Mouse (Mus musculus) layer of hippocampus, postnatal 36 days (tissue): ENCODE measurements around the gene Adora1. TPM values are rescaled to one million over a fixed set of nuclear protein-coding genes. Genes with fewer than 3 reads are reported as not detected.

Experiments used
- DNase-seq, 2 experiments: peaks; one replicate each; pipeline ENCODE4 v3.0.0; 2022
- total RNA-seq, 2 experiments: library from RNA; stranded (reverse); gene quantifications; 2 replicates each; pipeline ENCODE4 v1.2.3; 2021

Adora1 gene
- total RNA-seq, 2 experiments from 2014 or later = 216 to 224 TPM

DNA sequence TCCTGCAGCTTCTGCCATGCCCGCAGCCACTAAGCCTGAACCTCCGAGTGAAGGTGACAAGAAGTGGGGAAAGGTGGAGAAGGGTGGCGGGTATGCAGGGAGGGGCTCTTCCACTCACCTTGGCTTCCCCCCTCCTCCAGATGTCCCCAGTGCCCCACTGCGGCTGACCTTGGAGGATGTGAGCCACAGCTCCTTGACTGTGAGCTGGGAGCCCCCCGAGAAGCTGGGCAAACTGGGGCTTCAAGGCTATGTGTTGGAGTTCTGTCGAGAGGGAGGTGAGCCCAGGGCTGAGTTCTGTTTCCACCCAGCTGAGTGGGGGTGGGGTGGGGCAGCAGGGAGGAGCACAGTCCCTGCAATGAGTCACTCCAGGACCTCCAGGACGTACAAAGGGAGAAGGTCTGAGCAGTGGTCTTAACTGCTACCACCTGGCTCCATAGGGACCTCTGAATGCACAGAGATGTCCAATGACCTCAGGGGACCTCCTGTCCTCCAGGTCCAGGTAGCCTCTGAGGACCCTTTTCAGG, 41.5 kb downstream of the Adora1 start:
- no peak for DNase-seq

DNA sequence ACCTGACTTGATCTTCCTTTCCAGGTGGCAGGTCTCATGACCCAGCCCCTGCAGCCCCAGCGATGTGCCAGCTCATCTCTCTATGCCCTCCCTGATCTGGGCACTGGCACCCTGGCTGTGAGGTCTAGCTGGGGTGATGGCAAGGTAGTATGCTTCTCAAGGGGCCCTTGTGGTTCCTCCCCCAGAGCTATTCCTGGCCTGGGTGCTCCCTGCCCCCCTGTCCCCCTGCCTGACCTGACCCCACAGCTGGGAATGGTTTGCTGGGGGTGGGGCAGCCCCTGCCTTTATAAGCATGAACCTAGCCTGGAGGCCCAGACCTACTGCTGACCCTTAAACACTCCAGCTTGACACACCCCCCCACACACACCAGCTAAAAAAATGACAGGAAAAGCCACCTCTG, 42.1 kb downstream of the Adora1 start, which contains the start of gene Mybph:
Mybph (plus strand) TSS at position 323 of the 400 bp plus-strand sequence.
- no peak for DNase-seq

DNA sequence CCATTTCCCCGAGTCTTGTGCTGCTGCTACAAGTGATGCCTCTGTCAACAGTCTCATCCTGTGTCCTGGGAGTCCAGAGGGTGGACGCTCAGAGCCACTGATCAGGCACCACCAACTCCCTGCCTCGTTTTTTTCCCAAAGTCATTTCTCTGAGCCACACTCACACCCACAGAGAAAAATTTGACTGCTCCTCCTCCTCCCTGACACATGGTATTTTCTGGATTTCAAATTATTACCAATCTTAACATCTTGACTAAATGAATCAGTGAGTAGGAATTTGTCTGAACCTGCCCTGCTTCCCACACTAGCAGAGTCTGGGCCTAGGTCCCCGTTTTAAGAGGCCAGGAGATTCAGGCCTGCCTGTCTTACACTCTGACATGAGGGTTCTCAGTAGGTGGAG, 43.2 kb downstream of the Adora1 start:
- DNase-seq = no peak

DNA sequence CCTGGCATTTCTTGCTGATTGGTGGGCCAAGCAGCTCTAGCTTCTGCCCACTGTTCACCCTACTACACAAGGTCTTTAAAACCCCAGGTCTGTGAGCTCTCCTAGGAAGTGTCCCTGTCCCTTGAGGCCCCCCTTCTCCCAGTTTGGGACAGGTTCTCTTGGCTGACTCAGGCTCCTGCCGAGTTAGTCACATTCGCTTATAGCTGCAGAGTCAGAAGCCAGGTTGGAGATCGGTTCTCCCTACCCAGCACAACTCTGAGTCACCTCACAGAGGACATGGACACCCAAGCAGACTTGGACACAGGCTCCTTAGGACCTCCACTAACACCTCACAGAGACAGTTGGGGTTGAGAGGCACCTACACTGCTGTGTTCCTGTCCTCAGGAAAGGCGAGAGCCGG, 44.0 kb downstream of the Adora1 start:
- DNase-seq = no peak

DNA sequence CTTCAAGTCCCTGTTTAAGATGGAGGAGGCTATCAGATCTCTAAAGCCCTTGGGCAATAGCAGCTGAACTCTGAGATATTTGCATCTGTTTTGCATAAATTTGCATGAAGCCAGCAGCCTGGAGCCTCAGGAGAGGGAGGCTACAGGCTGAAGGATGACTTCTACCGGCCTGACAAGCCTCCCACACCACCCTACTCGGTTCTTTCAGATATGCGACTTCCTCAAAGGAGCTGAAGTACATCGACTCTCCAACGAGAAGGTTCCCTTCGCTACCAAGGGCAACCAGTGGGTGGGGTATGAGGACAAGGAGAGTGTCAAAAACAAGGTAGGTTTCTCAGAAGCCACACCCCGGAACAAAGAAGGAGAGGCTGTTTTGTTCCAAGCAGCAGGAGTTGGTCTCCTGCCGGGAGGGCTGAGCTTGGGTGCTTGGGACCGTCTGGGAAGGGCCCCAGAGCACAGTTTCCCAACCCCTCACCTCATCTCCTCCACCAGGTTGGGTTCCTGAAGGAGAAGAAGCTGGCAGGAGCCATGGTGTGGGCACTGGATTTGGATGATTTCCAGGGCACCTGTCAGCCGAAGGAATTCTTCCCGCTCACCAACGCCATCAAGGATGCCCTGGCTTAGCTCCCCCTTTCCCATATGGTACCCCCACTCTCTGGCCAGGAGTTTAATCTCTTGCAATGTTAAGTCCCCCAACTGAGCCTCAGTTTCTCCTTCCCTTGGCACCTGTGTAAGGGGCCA, 46.1 kb downstream of the Adora1 start:
- DNase-seq = no peak

DNA sequence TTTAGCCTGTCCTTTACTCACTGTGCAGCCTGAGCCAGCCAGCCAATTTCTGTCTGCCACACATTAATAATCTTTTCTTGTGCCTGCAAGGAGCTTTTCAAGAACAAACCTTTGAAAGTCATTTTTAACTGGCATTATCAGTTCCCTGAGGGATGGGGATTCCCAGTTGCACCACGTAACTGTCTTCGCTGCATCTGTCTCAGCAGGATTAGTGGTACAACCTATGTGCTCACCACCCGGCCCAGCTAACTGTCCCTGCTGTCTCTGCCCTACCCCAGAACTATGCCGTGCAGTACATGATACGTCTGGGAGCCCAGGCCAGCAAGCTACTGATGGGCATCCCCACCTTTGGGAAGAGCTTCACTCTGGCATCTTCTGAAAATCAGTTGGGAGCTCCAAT, 47.0 kb downstream of the Adora1 start:
- no peak for DNase-seq

DNA sequence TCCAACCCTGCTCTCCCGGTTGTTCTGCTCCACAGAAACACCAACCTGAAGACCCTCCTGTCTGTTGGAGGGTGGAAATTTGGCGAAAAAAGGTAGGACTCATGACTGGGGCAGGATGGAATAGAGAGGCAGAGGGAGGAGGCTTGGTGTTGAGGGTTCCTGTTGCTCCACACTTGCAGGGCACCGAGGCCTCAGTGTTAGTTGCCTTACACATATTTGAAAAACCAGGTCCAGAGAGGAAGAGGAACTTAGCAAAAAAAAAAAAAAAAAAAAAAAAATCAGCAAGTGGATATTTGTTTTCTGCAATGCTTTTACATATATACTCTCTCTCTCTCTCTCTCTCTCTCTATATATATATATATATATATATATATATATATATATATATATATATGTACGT, 51.1 kb downstream of the Adora1 start:
- DNase-seq = no peak

DNA sequence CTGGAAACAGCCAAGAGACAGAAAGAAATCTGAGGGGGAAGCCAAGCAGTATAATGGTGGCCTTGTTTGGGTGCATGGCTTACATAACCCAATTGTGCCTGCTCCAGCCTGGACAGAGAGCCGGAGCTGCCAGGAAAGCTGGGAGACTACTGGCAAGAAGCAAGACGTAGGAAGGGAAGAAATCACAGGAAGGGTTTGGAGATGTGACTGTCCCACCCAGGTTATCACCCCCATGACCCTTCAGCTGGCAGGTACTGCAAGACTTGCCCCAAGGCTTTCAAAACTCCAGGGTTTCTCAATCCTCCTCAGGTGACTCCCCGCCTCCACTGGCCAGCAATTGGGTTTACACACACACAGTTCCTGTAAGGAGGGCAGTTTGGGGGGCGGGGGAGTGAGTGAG, 53.2 kb downstream of the Adora1 start, which contains the start of gene Chil1:
Chil1 (plus strand) TSS at position 152 of the 400 bp plus-strand sequence.
- no peak for DNase-seq

DNA sequence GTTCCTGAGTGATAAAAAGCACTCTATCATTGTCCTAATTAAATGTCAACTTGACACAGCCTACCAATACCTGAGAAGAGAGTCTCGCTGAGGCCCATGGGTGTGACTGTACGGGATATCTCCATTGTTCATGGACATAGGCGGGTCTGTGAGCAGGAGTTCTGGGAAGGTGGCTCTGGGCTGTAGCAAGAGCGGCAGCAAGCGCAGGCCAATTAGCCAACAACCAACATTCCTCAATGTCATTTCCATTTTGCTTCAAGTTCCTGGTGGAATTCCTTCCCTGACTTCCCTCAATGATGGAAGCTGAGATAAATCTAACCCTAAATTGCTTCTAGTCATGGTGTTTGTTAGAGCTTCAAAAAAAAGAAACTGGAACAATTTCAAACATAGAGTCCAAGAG, 57.3 kb downstream of the Adora1 start:
- DNase-seq = no peak

DNA sequence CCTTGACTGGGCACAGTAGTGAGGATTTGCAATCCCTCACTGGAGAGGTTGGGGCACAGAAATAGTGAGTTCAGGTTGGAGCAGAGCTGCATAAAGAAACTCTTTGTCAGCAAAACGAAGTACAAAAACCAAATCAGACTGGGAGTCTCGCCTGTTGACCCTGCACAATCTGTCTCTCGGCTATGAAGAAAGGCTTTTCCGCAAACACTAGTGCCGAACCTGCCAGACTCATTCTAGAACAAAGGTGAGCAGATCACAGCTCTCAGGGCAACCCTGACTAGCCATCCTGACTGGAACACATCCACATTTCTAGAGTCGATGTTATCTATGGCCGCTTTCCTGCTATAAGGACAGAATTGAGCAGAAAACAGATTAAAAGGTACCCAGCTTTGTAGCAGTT, 62.1 kb downstream of the Adora1 start:
- no peak for DNase-seq

DNA sequence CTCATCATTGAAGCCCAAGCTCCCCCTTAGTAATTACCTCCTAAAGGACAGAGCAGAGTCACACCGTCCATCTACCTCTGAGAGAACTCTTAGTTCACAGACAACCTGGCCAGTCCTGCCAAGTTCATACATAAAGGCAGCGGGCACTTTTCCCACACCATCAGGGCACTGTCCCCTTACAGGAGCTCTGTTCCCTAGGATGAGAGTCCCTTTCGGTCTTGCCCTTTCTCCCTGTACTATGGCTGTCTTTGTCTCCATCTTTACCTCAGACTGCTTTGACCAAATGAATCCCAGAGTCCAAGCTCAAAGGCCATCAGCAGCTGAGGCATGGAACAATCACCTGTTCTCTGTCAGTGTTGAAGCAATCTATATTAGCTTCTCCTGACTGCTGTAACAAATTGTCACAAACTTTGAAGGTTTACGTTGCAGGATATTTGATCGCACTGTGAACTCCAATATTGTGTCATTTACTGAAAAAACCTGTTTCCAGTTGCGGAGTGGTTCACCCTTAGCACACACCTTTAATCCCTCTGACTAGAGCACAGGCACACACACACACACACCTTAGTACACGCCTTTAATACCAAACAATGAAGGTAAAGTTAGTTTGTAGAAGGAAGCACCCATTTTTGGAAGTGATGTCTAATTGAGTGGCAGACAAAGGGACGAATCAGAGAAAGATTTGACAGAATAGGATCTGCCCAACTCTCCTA, 66.1 kb downstream of the Adora1 start:
- DNase-seq = no peak

DNA sequence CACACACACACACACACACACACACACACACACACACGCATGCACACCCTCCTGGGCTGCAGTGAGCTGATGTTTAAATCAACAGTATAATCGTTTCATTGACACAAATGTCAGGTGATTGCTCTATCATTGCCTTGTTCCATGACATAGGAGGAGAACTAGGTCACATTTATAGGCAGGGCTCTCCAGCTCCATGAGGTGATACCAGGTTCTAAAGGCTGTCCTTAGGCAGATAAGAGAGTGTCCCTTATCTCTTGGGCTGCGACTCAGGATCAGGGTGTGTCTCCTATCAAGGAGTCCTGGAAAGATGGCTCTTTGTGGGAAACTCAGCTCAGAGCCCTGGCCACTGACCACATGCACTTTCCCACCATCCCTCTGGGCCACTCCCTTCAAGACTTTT, 66.7 kb downstream of the Adora1 start:
- DNase-seq = no peak

DNA sequence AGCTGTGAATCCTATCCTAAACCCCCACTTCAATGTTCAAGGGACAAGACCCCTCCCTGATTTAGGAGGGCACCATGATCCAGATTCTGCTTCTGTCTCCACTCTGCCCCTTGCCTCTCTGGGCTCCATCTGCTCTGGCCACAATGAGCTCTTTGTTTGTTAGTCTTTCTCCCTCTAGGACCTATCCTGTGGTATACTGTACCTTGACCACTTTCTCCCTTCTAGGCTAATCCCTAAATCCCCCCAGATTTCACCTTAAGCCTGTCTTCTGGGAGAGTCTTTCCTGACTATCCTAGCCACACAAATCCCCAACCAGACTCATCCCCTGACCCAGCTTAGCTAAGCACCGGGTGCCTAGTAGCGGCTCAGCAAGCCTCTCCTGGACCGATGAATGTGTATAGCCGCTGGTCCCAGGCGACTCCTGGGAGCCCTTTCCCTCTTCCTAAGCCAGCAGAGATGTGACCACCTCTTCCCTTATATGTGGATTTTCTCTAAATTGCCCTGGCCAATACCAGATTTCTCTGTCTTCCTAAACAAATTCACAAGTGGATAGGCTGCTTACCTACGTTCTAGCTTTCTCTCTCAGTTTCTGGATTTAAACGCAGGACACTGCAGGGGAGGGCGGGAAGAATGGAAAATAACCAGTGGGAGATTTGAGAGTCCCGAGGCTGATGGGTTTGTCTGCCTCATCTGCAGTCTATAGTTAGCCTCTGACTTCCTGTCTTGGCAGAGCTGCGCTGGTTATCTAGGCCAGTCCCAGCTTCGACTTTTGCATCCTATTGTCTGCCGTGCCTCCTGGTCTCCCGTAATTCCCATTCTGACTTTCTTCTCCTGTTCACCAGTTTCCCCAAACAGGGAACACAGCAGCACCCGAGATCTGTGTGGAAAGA, 67.6 kb downstream of the Adora1 start:
- DNase-seq = no peak

DNA sequence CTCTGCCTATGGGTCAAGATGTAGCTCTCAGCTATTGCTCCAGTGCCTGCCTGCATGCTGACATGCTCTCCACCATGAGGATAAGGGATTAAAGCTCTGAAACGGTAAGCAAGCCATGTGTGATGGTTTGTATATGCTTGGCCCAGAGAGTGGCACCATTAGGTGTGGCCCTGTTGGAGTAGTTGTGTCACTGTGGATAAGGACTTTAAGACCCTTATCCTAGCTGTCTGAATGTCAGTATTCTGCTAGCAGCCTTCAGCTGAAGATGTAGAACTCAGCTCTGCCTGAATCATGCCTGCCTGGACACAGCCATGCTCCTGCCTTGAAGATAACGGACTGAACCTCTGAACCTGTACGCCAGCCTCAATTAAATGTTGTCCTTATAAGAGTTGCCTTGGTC, 68.7 kb downstream of the Adora1 start:
- DNase-seq = no peak

DNA sequence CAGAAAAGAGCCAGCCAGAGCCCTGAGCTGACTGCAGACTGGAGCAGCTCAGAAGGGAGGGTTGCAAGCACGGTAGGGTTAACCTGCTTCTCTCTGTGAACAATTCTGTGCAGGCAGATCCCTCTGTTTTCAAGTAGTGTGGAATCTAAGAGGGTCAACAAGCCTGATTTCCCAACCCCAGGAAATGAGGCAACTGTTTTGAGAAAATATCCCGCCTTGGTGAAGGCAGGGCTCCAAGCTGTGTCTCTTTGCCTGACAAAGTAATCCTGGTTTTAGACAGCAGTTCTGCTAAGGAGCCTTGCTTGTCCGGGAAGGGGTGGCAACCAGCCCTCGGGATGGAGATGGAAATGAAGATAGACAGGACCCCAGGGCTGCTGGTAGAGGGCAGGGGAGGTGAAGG, 70.8 kb downstream of the Adora1 start:
- DNase-seq = no peak

DNA sequence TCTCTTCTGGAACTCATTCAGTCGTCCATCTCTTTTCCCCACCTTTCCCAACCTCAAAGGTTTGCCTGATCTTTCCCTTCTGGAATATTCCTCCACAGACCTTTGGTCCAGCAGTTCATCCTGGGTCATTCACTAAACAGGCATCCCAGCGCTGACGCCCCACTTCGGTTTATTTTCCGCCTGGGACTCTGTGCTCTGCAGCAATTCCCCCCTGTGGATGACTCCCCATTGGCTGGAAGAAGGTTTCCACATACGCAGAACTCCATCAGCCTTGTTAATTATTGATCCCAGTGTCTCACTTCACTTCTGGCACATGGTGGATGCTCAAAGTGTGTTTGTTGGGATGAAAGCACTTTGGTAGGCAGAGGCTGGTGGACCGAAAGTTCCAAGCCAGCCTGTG, 71.8 kb downstream of the Adora1 start:
- DNase-seq = no peak

DNA sequence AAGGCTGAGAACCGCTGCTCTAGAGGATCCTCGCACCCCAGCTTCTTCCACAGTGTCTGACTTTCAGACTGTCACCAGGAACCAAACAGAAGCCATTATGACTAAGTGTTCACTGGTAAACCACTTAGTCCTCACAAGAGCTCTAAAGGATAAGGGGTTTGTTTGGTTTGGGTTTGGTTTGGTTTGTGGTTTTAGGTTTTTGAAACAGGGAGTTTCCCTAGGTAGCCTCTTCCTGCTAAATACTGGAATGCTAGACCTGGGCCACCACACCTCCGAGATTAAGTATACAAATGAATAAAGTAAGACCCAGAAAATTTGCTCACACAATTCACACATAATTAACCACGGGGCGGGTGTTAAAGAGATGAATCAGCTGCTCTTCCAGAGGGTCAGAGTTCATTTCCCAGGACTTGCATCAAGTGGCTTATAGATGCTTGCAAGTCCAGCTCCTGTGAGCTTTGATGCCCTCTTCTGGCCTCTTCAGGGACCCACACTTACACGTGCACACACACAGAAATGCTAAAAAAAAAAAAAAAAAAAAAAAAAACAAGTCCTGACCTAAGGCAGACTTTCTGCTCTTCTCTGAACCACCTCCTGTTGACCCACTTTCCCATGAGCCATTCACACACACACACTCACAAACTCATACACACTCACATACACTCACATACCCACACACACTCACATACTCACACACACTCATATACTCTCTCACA, 72.6 kb downstream of the Adora1 start:
- DNase-seq = no peak

DNA sequence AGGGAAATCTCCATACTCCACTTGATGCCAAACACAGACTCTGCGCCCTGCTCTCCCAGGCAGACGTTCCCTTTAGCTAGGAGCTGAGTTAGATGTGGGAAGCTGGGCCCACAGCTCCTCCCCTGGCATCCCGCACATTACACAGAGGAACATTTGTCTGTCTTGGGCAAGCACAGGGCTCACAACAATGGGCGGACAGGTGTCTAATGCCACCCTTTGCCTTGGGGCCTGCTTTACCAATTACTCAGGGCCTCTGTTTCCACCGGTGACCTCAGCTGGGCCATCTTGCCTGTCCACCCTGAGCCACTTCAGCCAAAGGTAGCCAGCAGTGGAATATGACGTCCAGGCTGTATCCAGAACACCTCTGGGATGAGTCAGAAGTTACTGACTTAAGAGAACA, 73.8 kb downstream of the Adora1 start:
- no peak for DNase-seq

DNA sequence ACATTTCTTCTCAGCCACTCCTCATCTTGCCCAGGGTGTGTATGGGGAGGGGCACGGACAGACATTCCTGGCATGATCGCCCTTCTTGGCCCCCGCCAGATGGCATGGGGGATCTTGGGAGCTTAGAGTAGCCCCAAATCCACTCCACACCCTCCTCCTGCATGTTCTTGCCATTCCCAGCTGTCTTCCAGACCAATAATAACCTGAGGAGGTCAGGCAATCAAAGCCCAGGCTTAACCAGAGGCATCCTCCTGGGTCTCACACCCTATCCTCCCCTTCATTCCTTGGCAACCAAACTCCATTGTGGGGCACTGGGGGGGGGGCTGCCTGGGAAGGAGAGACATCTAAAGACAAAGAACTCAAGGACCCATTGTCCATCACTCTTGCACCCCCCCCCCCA, 74.8 kb downstream of the Adora1 start:
- no peak for DNase-seq

DNA sequence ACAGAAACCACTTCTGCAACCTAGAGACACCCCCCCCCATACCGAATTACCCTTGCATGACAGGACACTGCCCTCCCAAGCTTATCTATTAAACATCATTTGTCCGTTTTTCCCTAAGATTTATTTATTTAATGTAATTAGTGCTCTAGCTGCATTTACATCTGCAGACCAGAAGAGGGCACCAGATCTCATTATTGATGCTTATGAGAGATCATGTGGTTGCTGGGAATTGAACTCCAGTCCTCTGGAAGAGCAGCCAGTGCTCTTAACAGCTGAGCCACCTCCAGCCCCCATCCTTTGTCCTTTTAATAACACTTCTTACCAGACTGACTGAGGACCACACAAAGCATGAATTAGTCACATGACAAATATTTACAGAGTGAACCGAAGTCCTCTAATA, 80.6 kb downstream of the Adora1 start:
- no peak for DNase-seq

DNA sequence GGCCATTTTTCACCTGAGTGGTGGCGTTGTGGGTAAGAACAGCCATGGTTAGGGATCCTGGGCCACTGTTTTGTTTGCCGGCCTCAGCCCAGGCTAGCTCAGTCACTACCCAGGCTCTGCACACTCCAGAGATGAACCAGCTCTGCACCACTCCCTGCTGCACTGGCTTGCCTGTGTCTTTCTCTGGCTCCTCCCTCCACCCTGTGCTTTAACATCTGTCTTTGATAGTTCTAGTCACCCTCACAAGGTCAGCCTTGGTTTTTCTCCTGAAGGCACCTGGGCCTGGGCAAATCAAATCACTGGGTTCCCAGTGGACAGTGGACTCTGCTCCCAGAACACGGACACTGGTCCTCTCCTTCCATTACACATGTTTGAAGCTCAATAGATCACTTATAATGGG, 81.1 kb downstream of the Adora1 start:
- DNase-seq = no peak
